19 mouse cellular contexts compared by ENCODE assay signal in the genomic region with DNA sequence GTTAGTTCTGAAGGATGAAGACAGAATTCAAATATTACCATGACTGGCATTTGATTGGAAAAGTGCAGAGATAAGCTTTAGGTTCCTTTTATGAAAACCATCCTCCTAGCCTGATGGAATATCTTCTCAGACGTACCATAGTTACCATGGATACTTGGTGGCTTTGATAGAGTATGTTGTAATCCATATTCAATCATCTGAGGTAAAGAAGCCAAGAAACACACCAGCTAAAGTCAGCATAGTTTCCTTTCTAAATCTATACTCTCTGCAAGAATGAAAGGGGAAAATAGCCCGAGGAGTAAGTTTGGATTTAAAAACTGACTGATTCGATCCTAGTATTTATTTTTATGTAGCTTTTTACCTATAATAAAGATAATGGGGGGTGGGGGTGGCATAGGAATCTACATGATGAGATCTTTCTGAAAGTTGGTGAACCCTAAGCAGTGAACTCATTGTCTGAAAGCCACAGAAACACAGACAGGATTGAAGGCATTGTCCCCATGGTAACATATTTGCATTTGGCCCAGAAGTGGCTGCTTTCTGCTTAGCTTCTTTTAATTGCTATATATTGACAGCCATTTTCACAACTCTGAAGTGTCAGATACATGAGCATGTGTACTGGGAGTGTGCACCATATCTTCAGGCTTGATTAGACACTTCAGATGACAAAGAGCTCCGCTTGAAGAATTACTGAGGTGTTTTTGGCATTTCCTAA.
DNase-seq lines count a peak whose midpoint lies in the region; ATAC-seq lines count a peak whose summit lies in the region.
"Had no signal": no experiment of that assay in that cellular context is flagged by ENCODE, and none has a peak within 500 bp of the region (broad histone marks: within the 10 kb centered on the region; RNA-seq: fewer than 3 reads in every experiment).

No protein-coding gene starts in this region.

- H3K27me3 ChIP-seq in forebrain, embryonic 12.5 days = no peaks in the 10 kb centered on the region
- no peaks in the 10 kb centered on the region for H3K27me3 ChIP-seq in forebrain, embryonic 11.5 days (ENCODE audit: control insufficient read depth, insufficient read depth, low read length)
- H3K27me3 ChIP-seq in hindbrain, embryonic 13.5 days = no peaks in the 10 kb centered on the region
- H3K27me3 ChIP-seq in midbrain, embryonic 16.5 days (ENCODE audit: control insufficient read depth, insufficient read depth, low read depth, low read length) = no peaks in the 10 kb centered on the region
- no peaks in the 10 kb centered on the region for H3K27me3 ChIP-seq in embryonic facial prominence, embryonic 10.5 days (replicated peaks; ENCODE audit: low read depth, poor library complexity, severe bottlenecking)
- H3K27me3 ChIP-seq: embryonic facial prominence, embryonic 12.5 days; stomach, embryonic 15.5 days had no signal

- 64% methylated on average over 4 of the region's 4 CpGs for WGBS in forebrain, embryonic 12.5 days
- 68% methylated on average over 4 of the region's 4 CpGs for WGBS in forebrain, embryonic 11.5 days
- 42% methylated on average over 4 of the region's 4 CpGs for WGBS in hindbrain, embryonic 13.5 days
- WGBS in midbrain, embryonic 16.5 days = 33% methylated on average over 4 of the region's 4 CpGs
- WGBS in embryonic facial prominence, embryonic 10.5 days = 89% methylated on average over 4 of the region's 4 CpGs

- H3K4me2 ChIP-seq in forebrain, embryonic 12.5 days = no peak overlapping the region
- no peak overlapping the region for H3K4me2 ChIP-seq in forebrain, embryonic 11.5 days (ENCODE audit: low read depth, low read length, severe bottlenecking)
- no peak overlapping the region for H3K4me2 ChIP-seq in hindbrain, embryonic 13.5 days
- H3K4me2 ChIP-seq in midbrain, embryonic 16.5 days (ENCODE audit: low read length) = no peak overlapping the region
- H3K4me2 ChIP-seq: embryonic facial prominence, embryonic 12.5 days; stomach, embryonic 15.5 days had no signal

- peaks cover 20% of the 10 kb centered on the region; the same call in 1 of the 2 replicates for H3K36me3 ChIP-seq in forebrain, embryonic 12.5 days (replicated peaks)
- no peaks in the 10 kb centered on the region for H3K36me3 ChIP-seq in forebrain, embryonic 11.5 days (ENCODE audit: control insufficient read depth, insufficient read depth, low read length)
- H3K36me3 ChIP-seq in hindbrain, embryonic 13.5 days = peaks cover 21% of the 10 kb centered on the region
- no peaks in the 10 kb centered on the region for H3K36me3 ChIP-seq in midbrain, embryonic 16.5 days (ENCODE audit: control insufficient read depth, insufficient read depth, low read length)
- peaks cover 27% of the 10 kb centered on the region for H3K36me3 ChIP-seq in embryonic facial prominence, embryonic 10.5 days (replicated peaks)

- H3K4me3 ChIP-seq in forebrain, embryonic 12.5 days (replicated peaks) = no peak overlapping the region
- no peak overlapping the region for H3K4me3 ChIP-seq in forebrain, embryonic 11.5 days (ENCODE audit: low read depth, low read length)
- H3K4me3 ChIP-seq in hindbrain, embryonic 13.5 days = no peak overlapping the region
- no peak overlapping the region for H3K4me3 ChIP-seq in midbrain, embryonic 16.5 days (ENCODE audit: low read depth, low read length)
- no peak overlapping the region for H3K4me3 ChIP-seq in embryonic facial prominence, embryonic 10.5 days
- H3K4me3 ChIP-seq: embryonic facial prominence, embryonic 12.5 days; heart, embryonic 13.5 days; stomach, embryonic 15.5 days had no signal

- no peak overlapping the region for H3K9ac ChIP-seq in forebrain, embryonic 12.5 days
- H3K9ac ChIP-seq in forebrain, embryonic 11.5 days (ENCODE audit: low read length) = no peak overlapping the region
- H3K9ac ChIP-seq in hindbrain, embryonic 13.5 days = no peak overlapping the region
- H3K9ac ChIP-seq in midbrain, embryonic 16.5 days (ENCODE audit: low read depth, low read length) = no peak overlapping the region
- H3K9ac ChIP-seq: embryonic facial prominence, embryonic 12.5 days; heart, embryonic 13.5 days; liver, postnatal 0 days; stomach, embryonic 15.5 days had no signal

- H3K9me3 ChIP-seq in forebrain, embryonic 12.5 days = peaks cover 4% of the 10 kb centered on the region; the same call in 1 of the 2 replicates
- no peaks in the 10 kb centered on the region for H3K9me3 ChIP-seq in forebrain, embryonic 11.5 days (ENCODE audit: control insufficient read depth, low read length)
- 0 out of 2 replicates have a peak, but pooled peaks cover 3% of the 10 kb centered on the region for H3K9me3 ChIP-seq in hindbrain, embryonic 13.5 days
- 0 out of 2 replicates have a peak, but pooled peaks cover 2% of the 10 kb centered on the region for H3K9me3 ChIP-seq in midbrain, embryonic 16.5 days (replicated peaks; ENCODE audit: control insufficient read depth, low read length, poor library complexity, severe bottlenecking)
- 0 out of 2 replicates have a peak, but pooled peaks cover 4% of the 10 kb centered on the region for H3K9me3 ChIP-seq in embryonic facial prominence, embryonic 10.5 days
- H3K9me3 ChIP-seq: embryonic facial prominence, embryonic 12.5 days; heart, embryonic 13.5 days; stomach, embryonic 15.5 days had no signal

- H3K4me1 ChIP-seq in forebrain, embryonic 12.5 days = peaks cover 22% of the 10 kb centered on the region; the same call in 1 of the 2 replicates
- peaks cover 3% of the 10 kb centered on the region; the same call in 1 of the 2 replicates for H3K4me1 ChIP-seq in forebrain, embryonic 11.5 days (replicated peaks; ENCODE audit: control insufficient read depth, insufficient read depth, low read length)
- peaks cover 19% of the 10 kb centered on the region for H3K4me1 ChIP-seq in hindbrain, embryonic 13.5 days (replicated peaks)
- peaks cover 16% of the 10 kb centered on the region for H3K4me1 ChIP-seq in midbrain, embryonic 16.5 days (ENCODE audit: control insufficient read depth, insufficient read depth, low read length)
- no peaks in the 10 kb centered on the region for H3K4me1 ChIP-seq in embryonic facial prominence, embryonic 10.5 days
- H3K4me1 ChIP-seq: embryonic facial prominence, embryonic 12.5 days; stomach, embryonic 15.5 days had no signal

- peak; percentile 57; the same call in 1 of the 2 replicates for ATAC-seq in forebrain, embryonic 12.5 days (ENCODE audit: low FRiP score)
- no peak for ATAC-seq in forebrain, embryonic 11.5 days (replicated peaks; ENCODE audit: low FRiP score)
- peak; percentile 59 for ATAC-seq in hindbrain, embryonic 13.5 days (ENCODE audit: low FRiP score)
- ATAC-seq in midbrain, embryonic 16.5 days = peak; percentile 59; the same call in 1 of the 2 replicates
- ATAC-seq: liver, postnatal 0 days had no signal

- DNase-seq in forebrain, embryonic 11.5 days (ENCODE audit: low spot score) = no peak
- peak; percentile 27 for DNase-seq in brain, adult 2 months (ENCODE audit: low read depth, low spot score)
- DNase-seq in MN1 (ENCODE audit: low spot score) = no peak
- no peak for DNase-seq in lung, postnatal 36 days
- no peak for DNase-seq in embryonic facial prominence, embryonic 10.5 days (ENCODE audit: low spot score)
- DNase-seq: adrenal gland, adult 2 months; cerebellum, adult 11-12 months; cerebellum, postnatal 36 days; heart, adult 11 months; kidney, adult 11 months; kidney, postnatal 10 days; liver, postnatal 0 days; spleen, adult 18-20 months had no signal

- H3K27ac ChIP-seq in forebrain, embryonic 12.5 days = no peak overlapping the region
- no peak overlapping the region for H3K27ac ChIP-seq in forebrain, embryonic 11.5 days (ENCODE audit: low read depth, low read length)
- no peak overlapping the region for H3K27ac ChIP-seq in hindbrain, embryonic 13.5 days
- H3K27ac ChIP-seq in midbrain, embryonic 16.5 days (ENCODE audit: low read length) = 0 out of 2 replicates have a peak overlapping the region, but pooled peaks have one; percentile 6
- no peak overlapping the region for H3K27ac ChIP-seq in embryonic facial prominence, embryonic 10.5 days (replicated peaks)
- H3K27ac ChIP-seq: embryonic facial prominence, embryonic 12.5 days; heart, embryonic 13.5 days; stomach, embryonic 15.5 days had no signal
